8 mouse cellular contexts compared by ENCODE assay signal in the genomic region with DNA sequence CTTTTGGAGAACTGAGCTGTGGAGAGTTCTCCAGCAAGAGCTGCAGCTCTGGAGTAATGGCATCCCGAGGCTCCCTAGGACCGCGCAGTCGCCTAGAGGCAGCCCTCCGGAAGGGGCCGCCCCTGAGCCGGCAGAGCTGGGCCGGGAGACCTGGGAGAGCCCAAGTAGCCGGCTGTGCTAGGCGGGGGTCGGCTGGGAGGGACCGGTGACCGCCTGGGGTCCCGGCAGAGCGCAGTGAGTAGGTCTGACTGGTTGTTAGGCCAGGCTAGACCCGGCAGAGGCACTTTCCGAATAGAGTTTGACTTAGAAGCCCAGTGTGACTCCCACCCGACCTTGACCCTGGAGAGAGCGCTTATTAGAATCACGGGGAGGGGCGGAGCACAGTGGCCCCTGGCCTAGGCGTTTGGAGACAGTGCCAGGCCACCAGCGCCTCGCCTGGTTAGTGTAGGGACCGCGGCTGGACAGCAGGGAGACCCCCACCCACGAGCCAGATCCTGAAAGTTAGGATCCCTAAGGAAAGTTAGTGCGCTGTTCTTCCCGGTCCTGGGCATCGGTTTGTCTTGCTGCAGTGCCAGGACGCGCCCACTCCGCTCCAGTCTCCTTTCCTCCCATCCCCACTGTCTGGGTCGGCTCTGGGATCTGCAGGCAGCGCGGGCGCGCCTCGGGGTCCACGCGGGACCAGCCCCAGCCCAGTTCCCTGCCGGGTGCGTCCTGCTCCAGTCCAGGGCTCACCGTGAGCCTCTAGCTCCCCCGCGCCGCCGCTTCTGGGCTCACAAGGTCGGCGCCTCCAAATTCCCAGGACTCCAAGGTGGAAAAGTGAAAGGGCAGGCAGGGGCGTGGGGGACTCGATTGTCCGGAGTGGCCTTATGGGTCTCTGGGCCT. TPM values are rescaled to one million over a fixed set of nuclear protein-coding genes. Genes with fewer than 3 reads are reported as not detected.
A peak's percentile ranks its signal among the peaks of the same experiment; 100 is the strongest.
DNase-seq lines count a peak whose midpoint lies in the region; ATAC-seq and TF ChIP-seq lines count a peak whose summit lies in the region.

A gene (minus strand): TSS at position 70 of the 882 bp plus-strand sequence.

- H3K4me1 ChIP-seq in intestine, embryonic 15.5 days (replicated peaks): peaks cover 11% of the 10 kb centered on the region
- peaks cover 8% of the 10 kb centered on the region for H3K4me1 ChIP-seq in small intestine, adult 2 months (ENCODE audit: control insufficient read depth, insufficient read depth, insufficient read length, low read length)

- peak within 1 kb of the TSS; percentile 97 for H3K4me2 ChIP-seq in intestine, embryonic 15.5 days (replicated peaks)

- peak within 1 kb of the TSS; percentile 56; the same call in 1 of the 2 replicates for H3K27ac ChIP-seq in intestine, embryonic 15.5 days
- peak within 1 kb of the TSS; percentile 51 for H3K27ac ChIP-seq in small intestine, adult 2 months (ENCODE audit: insufficient read depth, low read depth, low read length)

- under 1% methylated on average over 53 of the region's 53 CpGs for WGBS in intestine, embryonic 15.5 days
- WGBS in small intestine, adult 2 months: 1% methylated on average over 53 of the region's 53 CpGs

- H3K9ac ChIP-seq in intestine, embryonic 15.5 days: peak within 1 kb of the TSS; percentile 68

- ATAC-seq in intestine, embryonic 15.5 days: peak; percentile 95
- ATAC-seq in erythroid progenitor cell, adult 5-6 weeks (replicated peaks; ENCODE audit: low FRiP score, poor library complexity, severe bottlenecking): no peak

- peak; percentile 92 for DNase-seq in adrenal gland, adult 2 months
- peak; percentile 88 for DNase-seq in embryo, embryonic 9.5 days (ENCODE audit: extremely low spot score)
- no peak for DNase-seq in gonadal fat pad, adult 2 months (ENCODE audit: low read depth)
- peak; percentile 63 to 65 for DNase-seq in left cerebral cortex, postnatal 36 days (ENCODE audit: low spot score in 2 of 2)
- DNase-seq in mesoderm, embryonic 11.5 days (ENCODE audit: low read depth, low spot score): peak; percentile 85

- peaks cover 4% of the 10 kb centered on the region for H3K27me3 ChIP-seq in intestine, embryonic 15.5 days (replicated peaks)
- no peaks in the 10 kb centered on the region for H3K27me3 ChIP-seq in small intestine, adult 2 months (ENCODE audit: control insufficient read depth, insufficient read depth, low read length)

- intact Hi-C loops in left cerebral cortex, postnatal 36 days (cut with DNase I): no loop called here

- no peaks in the 10 kb centered on the region for H3K9me3 ChIP-seq in intestine, embryonic 15.5 days

- H3K36me3 ChIP-seq in intestine, embryonic 15.5 days: no peaks in the 10 kb centered on the region
- H3K36me3 ChIP-seq in small intestine, adult 2 months (ENCODE audit: control insufficient read depth, insufficient read depth, low read length): no peaks in the 10 kb centered on the region

- TF ChIP-seq CTCF in small intestine, adult 2 months (IDR thresholded peaks at IDR 0.05; ENCODE audit: extremely low read depth, insufficient read length, insufficient replicate concordance, low read depth, low read length): peak; percentile 31; the same call in 1 of the 2 replicates

- no peak for TF ChIP-seq POLR2A in small intestine, adult 2 months (IDR thresholded peaks at IDR 0.05; ENCODE audit: low read depth, low read length)

- H3K4me3 ChIP-seq in intestine, embryonic 15.5 days (replicated peaks): peak within 1 kb of the TSS; percentile 60
- peak within 1 kb of the TSS; percentile 67 for H3K4me3 ChIP-seq in small intestine, adult 2 months (ENCODE audit: low read depth, low read length)

RNA-seq across cellular contexts. Expression of the gene that starts here (rescaled TPM):
- total RNA-seq in adrenal gland, adult 2 months (2021): 1 to 10 TPM; 2.2 to 4.0 TPM
- polyA plus RNA-seq in adrenal gland, adult 2 months (2012; rRNA removed): 3.5 and 3.8 TPM in 2 replicates
- polyA plus RNA-seq in gonadal fat pad, adult 2 months (2012; rRNA removed): 15.6 and 16.0 TPM in 2 replicates
- polyA plus RNA-seq in intestine, embryonic 15.5 days (2015; fragmentation: Nextera tagmentation; extraction: Ambion mirVana): 2.1 and 2.6 TPM in 2 replicates
- 1 to 10 TPM in 1 of 2 experiments, under 1 TPM in 1; 0.75 to 1.2 TPM for total RNA-seq in left cerebral cortex, postnatal 36 days (2021)
- 3.1 and 6.0 TPM in 2 replicates for polyA plus RNA-seq in small intestine, adult 2 months (2012; rRNA removed)
- not detected in 2 replicates for total RNA-seq in erythroid progenitor cell, adult 5-6 weeks (2015; ENCODE audit: low replicate concordance)
- not detected in 2 replicates for total RNA-seq in erythroid progenitor cell, adult 5-6 weeks (2017; ENCODE audit: low replicate concordance)
